Mouse (Mus musculus): Measurements from ENCODE around the gene Sfi1.

DNA sequence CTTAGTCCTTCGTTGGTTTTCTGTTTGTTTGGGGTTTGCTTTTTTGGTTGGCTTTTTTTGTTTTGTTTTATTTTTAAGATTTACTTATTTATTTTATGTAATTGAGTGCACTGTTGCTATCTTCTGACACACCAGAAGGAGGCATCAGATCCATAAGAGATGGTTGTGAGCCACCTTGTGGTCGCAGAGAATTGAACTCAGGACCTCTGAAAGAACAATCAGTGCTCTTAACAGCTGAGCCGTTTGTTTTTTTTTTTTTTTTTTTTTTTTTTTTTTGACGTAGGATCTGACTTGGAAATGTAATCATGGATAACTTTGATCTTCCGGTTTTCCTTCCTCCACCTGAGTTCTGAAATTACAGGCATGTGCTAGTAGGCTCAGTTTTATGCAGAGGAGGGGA lies 29.8 kb upstream of the Sfi1 start:
- no peak for TF ChIP-seq EP300 (optimal IDR thresholded peaks at IDR 0.05)
- TF ChIP-seq CTCF (IDR thresholded peaks at IDR 0.05; ENCODE audit: low read depth), result peak; percentile 42
